Mouse (Mus musculus) embryonic facial prominence, embryonic 13.5 days (tissue): Measurements from ENCODE around the gene Brd1. TPM values are rescaled to one million over a fixed set of nuclear protein-coding genes. Genes with fewer than 3 reads are reported as not detected.
A peak's percentile ranks its signal among the peaks of the same experiment; 100 is the strongest.

ENCODE experiments used
- ATAC-seq: fragments of 200-750 bp; cut with Nextera tagmentation; 2 replicates; pipeline ENCODE4 v1.8.0; 2017; ENCODE audit warnings: low read depth; ENCODE audit not compliant: insufficient number of reproducible peaks, insufficient read depth, low FRiP score, low TSS enrichment
- H3K27ac ChIP-seq: fragments of 300-500 bp; sonication (generic); 2 replicates; pipeline ENCODE4 v1.5.1; 2015; ENCODE audit warnings: moderate library complexity, mild to moderate bottlenecking, inconsistent platforms
- H3K27me3 ChIP-seq: fragments of 300-500 bp; sonication (generic); 2 replicates; pipeline ENCODE4 v1.6.1; 2015; ENCODE audit warnings: mild to moderate bottlenecking, inconsistent platforms
- H3K36me3 ChIP-seq: fragments of 300-500 bp; sonication (generic); 2 replicates; pipeline ENCODE4 v1.6.1; 2015; ENCODE audit warnings: mild to moderate bottlenecking, inconsistent platforms
- H3K4me1 ChIP-seq: fragments of 300-500 bp; sonication (generic); 2 replicates; pipeline ENCODE4 v1.6.1; 2015; ENCODE audit warnings: inconsistent platforms
- H3K4me2 ChIP-seq: fragments of 300-500 bp; sonication (generic); 2 replicates; pipeline ENCODE4 v1.6.1; 2015; ENCODE audit warnings: moderate library complexity, mild to moderate bottlenecking, inconsistent platforms
- H3K4me3 ChIP-seq: fragments of 300-500 bp; sonication (generic); 2 replicates; pipeline ENCODE4 v1.5.1; 2015; ENCODE audit warnings: mild to moderate bottlenecking, inconsistent platforms
- H3K9ac ChIP-seq: fragments of 300-500 bp; sonication (generic); 2 replicates; pipeline ENCODE4 v1.6.1; 2015; ENCODE audit warnings: mild to moderate bottlenecking, inconsistent platforms
- H3K9me3 ChIP-seq: fragments of 300-500 bp; sonication (generic); 2 replicates; pipeline ENCODE4 v1.6.1; 2016; ENCODE audit warnings: inconsistent platforms
- WGBS: fragments of 180-500 bp; shearing (Covaris S2); methylation state at CpG from one replicate; pipeline ENCODE4 v1.1.7; 2015; ENCODE audit warnings: mixed read lengths; 5-methylcytosine and 5-hydroxymethylcytosine counted together
- polyA plus RNA-seq: library from polyadenylated mRNA; unstranded; fragments of >200 nt; fragmentation: Nextera tagmentation; extraction: Ambion mirVana; gene quantifications from 2 replicates; pipeline ENCODE4 v1.2.1, GENCODE M21; 2015

Gene Brd1
- polyA plus RNA-seq, 1 experiment from 2014 or later, result 25.5 TPM

GRCm38 (mm10) chr15:88680931-88681330 lies 53.1 kb downstream of the Brd1 start:
- Histone ChIP-seq H3K9ac (no peak overlapping the region), H3K27ac (no peak overlapping the region), H3K36me3 (peaks cover 16% of the 10 kb centered on the region), H3K4me2 (no peak overlapping the region), H3K27me3 (no peaks in the 10 kb centered on the region), H3K4me1 (no peaks in the 10 kb centered on the region), H3K4me3 (no peak overlapping the region), H3K9me3 (no peaks in the 10 kb centered on the region)
- WGBS, result 80% methylated on average over 5 of the region's 5 CpGs
- ATAC-seq, result no peak

GRCm38 (mm10) chr15:88677568-88677967 lies 56.5 kb downstream of the Brd1 start:
- no peak overlapping the region for H3K4me3 ChIP-seq
- H3K4me2 ChIP-seq, result no peak overlapping the region
- H3K9me3 ChIP-seq, result no peaks in the 10 kb centered on the region
- H3K27me3 ChIP-seq, result no peaks in the 10 kb centered on the region
- no peak overlapping the region for H3K27ac ChIP-seq
- no peak overlapping the region for H3K9ac ChIP-seq
- no peaks in the 10 kb centered on the region for H3K4me1 ChIP-seq
- ATAC-seq, result no peak
- WGBS, result 80% methylated on average over 5 of the region's 5 CpGs
- no peaks in the 10 kb centered on the region for H3K36me3 ChIP-seq

DNA sequence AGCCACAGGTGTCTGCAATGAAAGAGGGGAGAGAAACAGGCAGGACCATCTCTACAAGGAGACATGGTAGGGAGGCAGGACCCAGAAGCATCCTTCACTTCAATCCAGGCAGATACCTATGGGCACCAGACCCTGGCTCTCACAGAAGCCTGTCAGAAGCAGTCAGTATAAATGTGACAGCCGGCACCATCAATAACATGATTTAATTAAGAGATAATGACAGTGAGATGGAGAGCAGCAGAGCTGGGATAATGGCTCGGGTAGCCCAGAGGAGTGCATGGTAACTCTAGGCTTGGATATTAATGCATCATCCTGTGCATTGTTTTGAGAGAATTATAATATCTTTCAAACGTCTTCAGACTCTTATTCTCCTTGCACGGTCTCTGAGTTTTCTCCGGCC lies 58.0 kb downstream of the Brd1 start:
- no peaks in the 10 kb centered on the region for H3K9me3 ChIP-seq
- no peak overlapping the region for H3K4me3 ChIP-seq
- WGBS, result 72% methylated on average over 5 of the region's 5 CpGs
- no peak overlapping the region for H3K4me2 ChIP-seq
- H3K4me1 ChIP-seq, result no peaks in the 10 kb centered on the region
- no peaks in the 10 kb centered on the region for H3K27me3 ChIP-seq
- ATAC-seq, result no peak
- H3K36me3 ChIP-seq, result no peaks in the 10 kb centered on the region
- no peak overlapping the region for H3K9ac ChIP-seq
- H3K27ac ChIP-seq, result no peak overlapping the region

GRCm38 (mm10) chr15:88668693-88669092 lies 65.3 kb downstream of the Brd1 start:
- H3K36me3 ChIP-seq, result no peaks in the 10 kb centered on the region
- peaks cover under 1% of the 10 kb centered on the region for H3K27me3 ChIP-seq
- no peak overlapping the region for H3K27ac ChIP-seq
- no peak for ATAC-seq
- H3K9ac ChIP-seq, result no peak overlapping the region
- no peaks in the 10 kb centered on the region for H3K9me3 ChIP-seq
- H3K4me3 ChIP-seq, result no peak overlapping the region
- H3K4me1 ChIP-seq, result no peaks in the 10 kb centered on the region
- 80% methylated on average over 2 of the region's 2 CpGs for WGBS
- H3K4me2 ChIP-seq, result no peak overlapping the region

GRCm38 (mm10) chr15:88667653-88668052 lies 66.4 kb downstream of the Brd1 start:
- H3K9me3 ChIP-seq, result no peaks in the 10 kb centered on the region
- no peak overlapping the region for H3K4me3 ChIP-seq
- peaks cover 11% of the 10 kb centered on the region for H3K27me3 ChIP-seq
- no peak for ATAC-seq
- no peak overlapping the region for H3K9ac ChIP-seq
- WGBS, result 73% methylated on average over 3 of the region's 3 CpGs
- H3K4me2 ChIP-seq, result no peak overlapping the region
- H3K4me1 ChIP-seq, result no peaks in the 10 kb centered on the region
- H3K27ac ChIP-seq, result no peak overlapping the region
- no peaks in the 10 kb centered on the region for H3K36me3 ChIP-seq

- Histone ChIP-seq H3K9ac (no peak overlapping the region), H3K4me2 (no peak overlapping the region), H3K4me1 (peaks cover 4% of the 10 kb centered on the region; the same call in 1 of the 2 replicates), H3K9me3 (no peaks in the 10 kb centered on the region), H3K36me3 (no peaks in the 10 kb centered on the region), H3K27me3 (peaks cover 16% of the 10 kb centered on the region), H3K27ac (no peak overlapping the region), H3K4me3 (no peak overlapping the region)
- 78% methylated on average over 4 of the region's 4 CpGs for WGBS
- no peak for ATAC-seq
Measured at GRCm38 (mm10) chr15:88665846-88666245, 68.2 kb downstream of the Brd1 start.

- Histone ChIP-seq H3K27ac (no peak overlapping the region), H3K4me1 (peaks cover 4% of the 10 kb centered on the region; the same call in 1 of the 2 replicates), H3K4me2 (no peak overlapping the region), H3K36me3 (no peaks in the 10 kb centered on the region), H3K4me3 (no peak overlapping the region), H3K27me3 (peaks cover 16% of the 10 kb centered on the region), H3K9me3 (no peaks in the 10 kb centered on the region), H3K9ac (no peak overlapping the region)
- no peak for ATAC-seq
- 29% methylated on average over 11 of the region's 11 CpGs for WGBS
Measured at GRCm38 (mm10) chr15:88663041-88663440, 71.0 kb downstream of the Brd1 start.

GRCm38 (mm10) chr15:88662111-88662850 lies 71.8 kb downstream of the Brd1 start:
- no peak overlapping the region for H3K4me3 ChIP-seq
- no peaks in the 10 kb centered on the region for H3K36me3 ChIP-seq
- ATAC-seq, result no peak
- H3K9me3 ChIP-seq, result no peaks in the 10 kb centered on the region
- peaks cover 16% of the 10 kb centered on the region for H3K27me3 ChIP-seq
- no peak overlapping the region for H3K9ac ChIP-seq
- H3K4me1 ChIP-seq, result peaks cover 4% of the 10 kb centered on the region; the same call in 1 of the 2 replicates
- H3K27ac ChIP-seq, result no peak overlapping the region
- peak overlapping the region; percentile 43 for H3K4me2 ChIP-seq
- 6% methylated on average over 22 of the region's 22 CpGs for WGBS

GRCm38 (mm10) chr15:88661654-88662053 lies 72.4 kb downstream of the Brd1 start:
- H3K27ac ChIP-seq, result no peak overlapping the region
- H3K9ac ChIP-seq, result no peak overlapping the region
- 62% methylated on average over 3 of the region's 3 CpGs for WGBS
- H3K36me3 ChIP-seq, result no peaks in the 10 kb centered on the region
- no peak overlapping the region for H3K4me2 ChIP-seq
- ATAC-seq, result no peak
- H3K4me1 ChIP-seq, result peaks cover 4% of the 10 kb centered on the region; the same call in 1 of the 2 replicates
- no peaks in the 10 kb centered on the region for H3K9me3 ChIP-seq
- no peak overlapping the region for H3K4me3 ChIP-seq
- peaks cover 16% of the 10 kb centered on the region for H3K27me3 ChIP-seq

GRCm38 (mm10) chr15:88652006-88652405 lies 82.0 kb downstream of the Brd1 start:
- Histone ChIP-seq H3K36me3 (no peaks in the 10 kb centered on the region), H3K9ac (no peak overlapping the region), H3K4me3 (no peak overlapping the region), H3K27ac (no peak overlapping the region), H3K4me1 (no peaks in the 10 kb centered on the region), H3K4me2 (no peak overlapping the region), H3K9me3 (0 out of 2 replicates have a peak, but pooled peaks cover 2% of the 10 kb centered on the region), H3K27me3 (peaks cover 6% of the 10 kb centered on the region; the same call in 1 of the 2 replicates)
- WGBS, result 59% methylated on average over 5 of the region's 5 CpGs
- ATAC-seq, result peak; percentile 26; the same call in 1 of the 2 replicates

GRCm38 (mm10) chr15:88651019-88651418 lies 83.0 kb downstream of the Brd1 start:
- WGBS, result 19% methylated on average over 13 of the region's 13 CpGs
- no peak overlapping the region for H3K27ac ChIP-seq
- no peak for ATAC-seq
- peaks cover 6% of the 10 kb centered on the region; the same call in 1 of the 2 replicates for H3K27me3 ChIP-seq
- no peak overlapping the region for H3K4me2 ChIP-seq
- no peaks in the 10 kb centered on the region for H3K36me3 ChIP-seq
- no peak overlapping the region for H3K9ac ChIP-seq
- no peak overlapping the region for H3K4me3 ChIP-seq
- no peaks in the 10 kb centered on the region for H3K4me1 ChIP-seq
- 0 out of 2 replicates have a peak, but pooled peaks cover 2% of the 10 kb centered on the region for H3K9me3 ChIP-seq
